Mouse (Mus musculus) small intestine, adult 2 months (tissue): Measurements from ENCODE around the gene Cd101. TPM values are rescaled to one million over a fixed set of nuclear protein-coding genes. Genes with fewer than 3 reads are reported as not detected.
A peak's percentile ranks its signal among the peaks of the same experiment; 100 is the strongest.

Source experiments
- H3K27ac ChIP-seq: fragments of 200-500 bp; 2 replicates; pipeline ENCODE4 v1.5.1; 2012; ENCODE audit warnings: low read depth, low read length, control low read depth, inconsistent platforms; ENCODE audit not compliant: insufficient read depth
- H3K27me3 ChIP-seq: fragments of 200-500 bp; 2 replicates; pipeline ENCODE4 v1.6.1; 2012; ENCODE audit warnings: mild to moderate bottlenecking, moderate library complexity, low read length, inconsistent platforms; ENCODE audit not compliant: control insufficient read depth, insufficient read depth
- H3K36me3 ChIP-seq: fragments of 200-500 bp; 2 replicates; pipeline ENCODE4 v1.6.1; 2012; ENCODE audit warnings: mild to moderate bottlenecking, low read length, control low read depth, inconsistent platforms; ENCODE audit not compliant: control insufficient read depth, insufficient read depth
- H3K4me1 ChIP-seq: fragments of 200-500 bp; 2 replicates; pipeline ENCODE4 v1.6.1; 2012; ENCODE audit warnings: low read length, inconsistent platforms, mixed read lengths; ENCODE audit not compliant: control insufficient read depth, insufficient read depth, insufficient read length
- H3K4me3 ChIP-seq: fragments of 200-500 bp; 2 replicates; pipeline ENCODE4 v1.5.1; 2012; ENCODE audit warnings: low read depth, mild to moderate bottlenecking, control low read depth, inconsistent platforms, low read length, moderate library complexity
- CTCF ChIP-seq: fragments of 200-500 bp; IDR thresholded peaks from 2 replicates; pipeline ENCODE4 v1.5.1; 2012; ENCODE audit warnings: low read depth, mild to moderate bottlenecking, control low read depth, inconsistent platforms, low read length, moderate library complexity, mixed read lengths; ENCODE audit not compliant: insufficient replicate concordance, insufficient read length; ENCODE audit errors: extremely low read depth
- POLR2A ChIP-seq: fragments of 200-500 bp; IDR thresholded peaks from 2 replicates; pipeline ENCODE4 v1.6.1; 2012; ENCODE audit warnings: low read depth, mild to moderate bottlenecking, control low read depth, inconsistent platforms, low read length, moderate library complexity
- WGBS: fragments of 180-500 bp; shearing (Covaris S2); methylation state at CpG from one replicate; pipeline ENCODE4 v1.1.7; 2018; 5-methylcytosine and 5-hydroxymethylcytosine counted together
- polyA plus RNA-seq: library from polyadenylated mRNA; depleted of rRNA; stranded (reverse); fragments of >200 nt; gene quantifications from 2 replicates; pipeline ENCODE4 v1.2.3, GENCODE M21; 2012

The Cd101 gene
- polyA plus RNA-seq, 1 experiment: 1.8 TPM

- WGBS: 88% methylated on average over 1 of the region's 1 CpGs
Observed at GRCm38 (mm10) chr3:101026741-101027140, 2.6 kb downstream of the Cd101 start.

GRCm38 (mm10) chr3:101022967-101023366 is 6.4 kb downstream of the Cd101 start:
- TF ChIP-seq POLR2A: no peak
- TF ChIP-seq CTCF: no peak
- Histone ChIP-seq H3K4me3 (no peak overlapping the region), H3K27ac (peak overlapping the region; percentile 81), H3K27me3 (no peaks in the 10 kb centered on the region), H3K36me3 (no peaks in the 10 kb centered on the region), H3K4me1 (peaks cover 13% of the 10 kb centered on the region; the same call in 1 of the 2 replicates)
- 39% methylated on average over 6 of the region's 6 CpGs for WGBS

More at GRCm38 (mm10) chr3:101026741-101027140, 2.6 kb downstream of the Cd101 start:
- no peak overlapping the region for H3K27ac ChIP-seq
- H3K4me1 ChIP-seq: peaks cover 7% of the 10 kb centered on the region; the same call in 1 of the 2 replicates
- H3K27me3 ChIP-seq: no peaks in the 10 kb centered on the region
- no peak for TF ChIP-seq CTCF
- no peak for TF ChIP-seq POLR2A
- H3K36me3 ChIP-seq: no peaks in the 10 kb centered on the region
- no peak overlapping the region for H3K4me3 ChIP-seq

GRCm38 (mm10) chr3:101021481-101022051 is 7.8 kb downstream of the Cd101 start:
- no peak overlapping the region for H3K4me3 ChIP-seq
- peaks cover 13% of the 10 kb centered on the region; the same call in 1 of the 2 replicates for H3K4me1 ChIP-seq
- TF ChIP-seq POLR2A: no peak
- H3K27me3 ChIP-seq: no peaks in the 10 kb centered on the region
- H3K36me3 ChIP-seq: no peaks in the 10 kb centered on the region
- peak overlapping the region; percentile 72 for H3K27ac ChIP-seq
- WGBS: 84% methylated on average over 8 of the region's 8 CpGs

GRCm38 (mm10) chr3:101021073-101021472 is 8.3 kb downstream of the Cd101 start:
- WGBS: 78% methylated on average over 5 of the region's 5 CpGs
- Histone ChIP-seq H3K27me3 (no peaks in the 10 kb centered on the region), H3K36me3 (no peaks in the 10 kb centered on the region), H3K27ac (no peak overlapping the region), H3K4me3 (no peak overlapping the region), H3K4me1 (peaks cover 13% of the 10 kb centered on the region; the same call in 1 of the 2 replicates)
- no peak for TF ChIP-seq CTCF
- TF ChIP-seq POLR2A: no peak

GRCm38 (mm10) chr3:101018494-101018893 is 10.9 kb downstream of the Cd101 start:
- no peak for TF ChIP-seq CTCF
- no peak for TF ChIP-seq POLR2A
- peaks cover 11% of the 10 kb centered on the region; the same call in 1 of the 2 replicates for H3K4me1 ChIP-seq
- H3K4me3 ChIP-seq: peak overlapping the region; percentile 22; the same call in 1 of the 2 replicates
- H3K27ac ChIP-seq: peak overlapping the region; percentile 48; the same call in 1 of the 2 replicates
- no peaks in the 10 kb centered on the region for H3K27me3 ChIP-seq
- WGBS: 30% methylated on average over 6 of the region's 6 CpGs
- no peaks in the 10 kb centered on the region for H3K36me3 ChIP-seq

GRCm38 (mm10) chr3:101016050-101016449 is 13.3 kb downstream of the Cd101 start:
- 83% methylated on average over 7 of the region's 7 CpGs for WGBS
- no peak for TF ChIP-seq CTCF
- no peak for TF ChIP-seq POLR2A
- no peak overlapping the region for H3K27ac ChIP-seq
- H3K4me3 ChIP-seq: no peak overlapping the region
- H3K36me3 ChIP-seq: no peaks in the 10 kb centered on the region
- H3K27me3 ChIP-seq: no peaks in the 10 kb centered on the region
- H3K4me1 ChIP-seq: peaks cover 15% of the 10 kb centered on the region

GRCm38 (mm10) chr3:101015254-101015653 is 14.1 kb downstream of the Cd101 start:
- Histone ChIP-seq H3K4me3 (no peak overlapping the region), H3K27ac (no peak overlapping the region), H3K27me3 (no peaks in the 10 kb centered on the region), H3K36me3 (no peaks in the 10 kb centered on the region), H3K4me1 (peaks cover 18% of the 10 kb centered on the region)
- WGBS: 75% methylated on average over 4 of the region's 4 CpGs
- TF ChIP-seq POLR2A: no peak
- TF ChIP-seq CTCF: no peak
